Mouse (Mus musculus): Measurements from ENCODE around the gene Csde1. TPM values are rescaled to one million over a fixed set of nuclear protein-coding genes. Genes with fewer than 3 reads are reported as not detected.
A peak's percentile ranks its signal among the peaks of the same experiment; 100 is the strongest.

Gene Csde1
- polyA plus RNA-seq, 1 experiment from 2014 or later: 525 TPM

DNA sequence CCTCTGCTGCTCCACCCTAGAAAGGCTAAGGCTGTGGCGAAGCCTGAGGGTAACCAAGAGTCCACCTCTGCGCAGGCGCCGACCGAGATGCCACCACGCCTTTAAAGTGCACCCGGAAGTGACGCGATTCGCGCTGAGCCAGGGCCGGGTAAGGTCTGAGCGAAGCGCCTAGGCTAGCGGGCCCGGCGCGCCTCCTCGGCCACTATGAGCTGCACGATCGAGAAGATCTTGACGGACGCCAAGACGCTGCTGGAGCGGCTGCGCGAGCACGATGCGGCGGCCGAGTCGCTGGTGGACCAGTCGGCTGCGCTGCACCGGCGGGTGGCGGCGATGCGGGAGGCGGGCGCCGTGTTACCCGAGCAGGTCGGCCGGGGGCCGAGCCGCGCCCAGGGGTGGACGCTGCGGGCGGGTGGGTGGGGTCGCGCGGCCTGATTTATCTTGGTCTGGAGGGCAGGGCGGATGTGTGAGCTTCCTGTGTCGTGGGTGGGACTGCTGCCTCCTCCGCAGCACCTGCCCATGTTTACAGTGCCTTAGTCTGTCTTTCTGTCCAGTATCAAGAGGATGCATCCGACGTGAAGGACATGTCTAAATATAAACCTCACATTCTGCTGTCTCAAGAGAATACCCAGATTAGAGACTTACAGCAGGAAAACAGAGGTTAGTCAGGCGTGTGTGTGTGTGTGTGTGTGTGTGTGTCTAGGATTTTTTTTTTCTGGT, 24.5 kb upstream of the Csde1 start, which contains the start of gene Sike1:
TSS of gene Sike1 (plus strand) at position 104 of the 717 bp plus-strand sequence.
- Histone ChIP-seq H3K27me3 (replicated peaks; ENCODE audit: control insufficient read depth, insufficient read depth, low read length) (no peaks in the 10 kb centered on the region), H3K4me2 (ENCODE audit: low read length) (peak within 1 kb of the TSS; percentile 58), H3K4me3 (ENCODE audit: low read depth, low read length) (peak within 1 kb of the TSS; percentile 70), H3K9me3 (replicated peaks; ENCODE audit: control insufficient read depth, low read length) (0 out of 2 replicates have a peak, but pooled peaks cover 3% of the 10 kb centered on the region), H3K4me1 (ENCODE audit: control insufficient read depth, insufficient read depth, low read length) (peaks cover 8% of the 10 kb centered on the region; the same call in 1 of the 2 replicates), H3K36me3 (ENCODE audit: control insufficient read depth, insufficient read depth, low read length) (peaks cover 26% of the 10 kb centered on the region), H3K27ac (ENCODE audit: low read depth, low read length) (peak within 1 kb of the TSS; percentile 81), H3K9ac (ENCODE audit: low read length) (peak within 1 kb of the TSS; percentile 86)
- DNase-seq (ENCODE audit: low spot score): peak; percentile 94
- ATAC-seq: peak; percentile 98
- WGBS: under 1% methylated on average over 60 of the region's 60 CpGs

DNA sequence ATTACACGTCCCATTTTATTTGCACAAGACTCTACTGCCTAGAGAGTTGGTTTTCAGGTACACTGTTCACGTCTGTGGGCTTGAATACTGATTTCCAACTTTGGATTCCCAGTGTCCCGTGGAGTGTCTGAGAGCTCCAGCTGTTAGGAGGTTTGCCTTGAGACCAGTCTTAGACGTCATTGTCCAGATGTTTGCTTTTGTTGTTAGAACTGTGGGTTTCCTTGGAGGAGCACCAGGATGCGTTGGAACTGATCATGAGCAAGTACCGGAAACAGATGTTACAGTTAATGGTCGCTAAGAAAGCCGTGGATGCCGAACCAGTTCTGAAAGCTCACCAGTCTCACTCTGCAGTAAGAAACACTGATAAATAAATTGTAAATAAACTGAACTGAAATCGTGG, 23.2 kb upstream of the Csde1 start:
- Histone ChIP-seq H3K36me3 (ENCODE audit: control insufficient read depth, insufficient read depth, low read length) (peaks cover 36% of the 10 kb centered on the region), H3K4me1 (ENCODE audit: control insufficient read depth, insufficient read depth, low read length) (peaks cover 8% of the 10 kb centered on the region; the same call in 1 of the 2 replicates), H3K27me3 (replicated peaks; ENCODE audit: control insufficient read depth, insufficient read depth, low read length) (no peaks in the 10 kb centered on the region), H3K9me3 (replicated peaks; ENCODE audit: control insufficient read depth, low read length) (0 out of 2 replicates have a peak, but pooled peaks cover 3% of the 10 kb centered on the region), H3K27ac (ENCODE audit: low read depth, low read length) (no peak overlapping the region), H3K4me2 (ENCODE audit: low read length) (no peak overlapping the region), H3K9ac (ENCODE audit: low read length) (no peak overlapping the region), H3K4me3 (ENCODE audit: low read depth, low read length) (no peak overlapping the region)
- ATAC-seq (no peak), DNase-seq (ENCODE audit: low spot score) (no peak)
- 85% methylated on average over 10 of the region's 10 CpGs for WGBS

DNA sequence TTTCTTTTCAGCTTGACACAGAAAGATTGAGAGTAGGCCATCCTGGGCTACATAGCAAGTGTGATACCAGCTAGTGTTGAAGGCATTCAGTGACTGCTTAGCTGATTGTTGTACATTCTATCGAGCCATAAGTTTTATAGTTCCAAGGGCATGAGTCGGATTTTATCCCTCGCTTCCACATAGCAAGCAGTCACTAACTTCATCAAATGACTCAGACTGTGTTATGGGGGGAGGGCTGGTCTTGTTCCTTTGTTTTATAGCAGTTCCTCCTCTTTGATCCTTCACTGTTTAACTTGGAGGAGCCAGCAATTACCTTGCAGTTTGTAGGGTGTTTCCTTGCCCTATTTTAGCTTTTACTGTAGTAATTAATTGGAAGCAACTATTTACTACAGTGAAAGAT, 22.6 kb upstream of the Csde1 start:
- Histone ChIP-seq H3K9ac (ENCODE audit: low read length) (no peak overlapping the region), H3K27me3 (replicated peaks; ENCODE audit: control insufficient read depth, insufficient read depth, low read length) (no peaks in the 10 kb centered on the region), H3K9me3 (replicated peaks; ENCODE audit: control insufficient read depth, low read length) (0 out of 2 replicates have a peak, but pooled peaks cover 3% of the 10 kb centered on the region), H3K4me1 (ENCODE audit: control insufficient read depth, insufficient read depth, low read length) (peaks cover 8% of the 10 kb centered on the region; the same call in 1 of the 2 replicates), H3K36me3 (ENCODE audit: control insufficient read depth, insufficient read depth, low read length) (peaks cover 41% of the 10 kb centered on the region), H3K4me3 (ENCODE audit: low read depth, low read length) (no peak overlapping the region), H3K4me2 (ENCODE audit: low read length) (no peak overlapping the region), H3K27ac (ENCODE audit: low read depth, low read length) (no peak overlapping the region)
- ATAC-seq: no peak
- DNase-seq (ENCODE audit: low spot score): no peak
- 91% methylated on average over 3 of the region's 3 CpGs for WGBS

DNA sequence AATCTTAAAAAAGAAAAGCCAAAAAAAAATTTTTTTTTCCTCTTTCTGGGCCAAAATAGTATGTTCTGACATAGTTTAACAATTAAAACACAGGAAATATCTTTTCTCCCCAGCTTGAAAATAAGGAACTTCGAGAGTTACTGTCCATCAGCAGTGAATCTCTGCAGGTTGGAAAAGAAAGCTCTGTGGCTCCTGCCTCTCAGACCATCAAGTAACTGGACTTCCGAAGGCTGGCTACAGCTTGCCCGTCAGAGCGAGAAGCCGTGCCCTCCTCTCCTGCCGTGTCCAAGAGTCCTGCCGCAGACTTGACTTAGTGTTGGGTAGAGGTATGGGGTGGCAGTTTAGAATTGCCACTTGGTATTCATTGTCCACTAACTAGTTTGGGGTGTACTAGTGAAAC, 18.6 kb upstream of the Csde1 start:
- no peak overlapping the region for H3K4me3 ChIP-seq (ENCODE audit: low read depth, low read length)
- no peak overlapping the region for H3K9ac ChIP-seq (ENCODE audit: low read length)
- ATAC-seq: no peak
- no peak overlapping the region for H3K4me2 ChIP-seq (ENCODE audit: low read length)
- 0 out of 2 replicates have a peak, but pooled peaks cover 3% of the 10 kb centered on the region for H3K9me3 ChIP-seq (replicated peaks; ENCODE audit: control insufficient read depth, low read length)
- DNase-seq (ENCODE audit: low spot score): no peak
- peaks cover 68% of the 10 kb centered on the region for H3K36me3 ChIP-seq (ENCODE audit: control insufficient read depth, insufficient read depth, low read length)
- 96% methylated on average over 7 of the region's 7 CpGs for WGBS
- H3K27ac ChIP-seq (ENCODE audit: low read depth, low read length): no peak overlapping the region
- peaks cover under 1% of the 10 kb centered on the region; the same call in 1 of the 2 replicates for H3K4me1 ChIP-seq (ENCODE audit: control insufficient read depth, insufficient read depth, low read length)
- no peaks in the 10 kb centered on the region for H3K27me3 ChIP-seq (replicated peaks; ENCODE audit: control insufficient read depth, insufficient read depth, low read length)

DNA sequence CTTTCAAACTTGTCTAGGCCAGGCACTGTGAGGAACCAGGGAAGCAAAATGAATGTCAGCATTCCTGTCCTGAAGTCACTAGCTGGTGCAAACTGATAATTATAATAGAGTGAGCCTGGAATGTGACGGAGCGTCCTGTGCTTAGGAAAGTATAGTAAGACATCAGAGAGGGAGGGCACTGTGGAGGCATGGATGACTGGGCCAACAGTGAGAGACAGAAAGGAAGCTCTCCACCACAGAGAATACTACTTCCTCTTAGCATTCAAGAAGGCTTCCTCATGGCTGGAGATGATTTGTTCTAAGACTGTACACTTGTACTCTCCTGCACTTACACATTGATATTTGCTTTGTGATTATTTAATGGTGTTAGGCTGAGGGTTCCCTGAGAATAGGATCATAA, 2.9 kb upstream of the Csde1 start:
- Histone ChIP-seq H3K36me3 (ENCODE audit: control insufficient read depth, insufficient read depth, low read length) (no peaks in the 10 kb centered on the region), H3K4me3 (ENCODE audit: low read depth, low read length) (no peak overlapping the region), H3K9me3 (replicated peaks; ENCODE audit: control insufficient read depth, low read length) (no peaks in the 10 kb centered on the region), H3K4me2 (ENCODE audit: low read length) (no peak overlapping the region), H3K4me1 (ENCODE audit: control insufficient read depth, insufficient read depth, low read length) (peaks cover 7% of the 10 kb centered on the region), H3K27me3 (replicated peaks; ENCODE audit: control insufficient read depth, insufficient read depth, low read length) (no peaks in the 10 kb centered on the region), H3K27ac (ENCODE audit: low read depth, low read length) (no peak overlapping the region), H3K9ac (ENCODE audit: low read length) (no peak overlapping the region)
- ATAC-seq: no peak
- WGBS: 79% methylated on average over 2 of the region's 2 CpGs
- no peak for DNase-seq (ENCODE audit: low spot score)

DNA sequence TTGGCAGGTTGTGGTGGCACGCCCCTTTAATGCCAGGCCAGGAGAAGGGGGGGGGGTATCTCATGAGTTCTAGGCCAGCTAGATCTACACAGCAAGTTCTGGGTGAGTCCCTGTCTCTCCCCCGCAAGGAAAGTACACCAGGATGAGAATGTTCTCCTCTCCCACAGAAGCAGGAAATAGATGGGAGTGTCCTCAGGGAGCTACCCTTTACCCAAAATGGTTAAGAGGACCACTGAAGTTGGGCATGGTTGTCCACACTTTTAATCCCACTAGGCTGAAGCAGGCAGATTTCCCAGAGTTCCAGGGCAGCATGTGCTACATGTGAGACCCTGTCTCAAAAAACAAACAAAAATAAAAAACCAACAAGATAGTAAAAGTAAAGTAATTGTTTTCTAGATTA, 764 bp upstream of the Csde1 start:
- H3K27me3 ChIP-seq (replicated peaks; ENCODE audit: control insufficient read depth, insufficient read depth, low read length): no peaks in the 10 kb centered on the region
- no peak overlapping the region for H3K27ac ChIP-seq (ENCODE audit: low read depth, low read length)
- 88% methylated on average over 2 of the region's 2 CpGs for WGBS
- no peaks in the 10 kb centered on the region for H3K36me3 ChIP-seq (ENCODE audit: control insufficient read depth, insufficient read depth, low read length)
- H3K9ac ChIP-seq (ENCODE audit: low read length): no peak overlapping the region
- H3K4me1 ChIP-seq (ENCODE audit: control insufficient read depth, insufficient read depth, low read length): peaks cover 8% of the 10 kb centered on the region
- no peaks in the 10 kb centered on the region for H3K9me3 ChIP-seq (replicated peaks; ENCODE audit: control insufficient read depth, low read length)
- ATAC-seq (no peak), DNase-seq (ENCODE audit: low spot score) (no peak)
- no peak overlapping the region for H3K4me3 ChIP-seq (ENCODE audit: low read depth, low read length)
- peak overlapping the region; percentile 49 for H3K4me2 ChIP-seq (ENCODE audit: low read length)

DNA sequence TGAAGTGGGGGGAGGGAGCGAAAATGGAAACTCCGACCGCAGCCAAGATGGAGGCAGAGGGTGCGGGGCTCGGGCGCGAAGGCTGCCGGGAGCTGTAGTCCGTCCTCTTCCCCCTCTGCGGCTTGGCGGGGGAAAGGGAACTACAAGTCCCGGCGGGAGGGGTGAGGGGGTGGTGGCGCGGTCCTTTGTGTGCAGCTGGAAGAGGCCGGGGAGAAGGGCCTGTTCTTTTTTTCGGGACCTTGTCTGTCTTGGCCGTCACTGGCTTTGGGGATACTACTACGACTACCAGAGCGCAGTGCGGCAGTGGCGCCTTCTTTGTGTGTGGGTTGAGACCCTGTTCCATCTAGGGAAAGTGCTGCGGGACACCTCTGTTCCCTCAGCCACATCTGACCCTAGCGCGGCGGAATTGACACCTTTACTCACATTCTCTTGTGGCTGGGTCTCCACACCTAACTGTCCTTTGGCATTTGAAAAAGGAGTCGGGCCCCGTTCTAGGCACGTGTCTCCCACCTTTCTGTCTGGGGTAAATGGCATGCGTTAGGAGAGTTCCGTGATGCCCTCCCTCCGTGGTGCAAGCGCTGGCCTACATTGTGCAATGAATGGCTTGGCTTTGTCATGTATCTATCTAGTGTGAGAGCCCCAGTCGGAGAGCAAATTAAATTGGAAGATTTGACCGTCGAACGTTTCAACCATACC, 865 bp downstream of the Csde1 start:
- Histone ChIP-seq H3K27ac (ENCODE audit: low read depth, low read length) (peak overlapping the region; percentile 96), H3K9me3 (replicated peaks; ENCODE audit: control insufficient read depth, low read length) (no peaks in the 10 kb centered on the region), H3K27me3 (replicated peaks; ENCODE audit: control insufficient read depth, insufficient read depth, low read length) (no peaks in the 10 kb centered on the region), H3K4me1 (ENCODE audit: control insufficient read depth, insufficient read depth, low read length) (peaks cover 8% of the 10 kb centered on the region), H3K4me2 (ENCODE audit: low read length) (peak overlapping the region; percentile 77), H3K36me3 (ENCODE audit: control insufficient read depth, insufficient read depth, low read length) (no peaks in the 10 kb centered on the region), H3K4me3 (ENCODE audit: low read depth, low read length) (peak overlapping the region; percentile 77), H3K9ac (ENCODE audit: low read length) (peak overlapping the region; percentile 97)
- DNase-seq (ENCODE audit: low spot score) (peak; percentile 96), ATAC-seq (peak; percentile 95)
- WGBS: under 1% methylated on average over 31 of the region's 37 CpGs

DNA sequence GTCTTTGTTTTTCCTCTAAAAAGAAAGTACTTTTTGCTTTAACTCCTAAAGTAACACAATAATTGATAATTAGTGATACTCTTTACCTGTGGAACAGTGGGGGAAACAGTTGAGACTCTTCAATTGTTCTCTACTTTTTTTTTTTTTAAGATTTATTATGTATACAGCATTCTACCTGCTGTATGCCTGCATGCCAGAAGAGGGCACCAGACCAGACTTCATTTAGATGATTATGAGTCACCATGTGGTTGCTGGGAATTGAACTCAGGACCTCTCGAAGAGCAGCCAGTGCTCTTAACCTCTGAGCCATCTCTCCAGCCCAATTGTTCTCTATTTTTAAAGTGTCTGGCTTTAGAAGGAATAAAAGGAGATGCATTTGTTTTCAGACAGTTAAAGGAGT, 5.9 kb downstream of the Csde1 start:
- no peaks in the 10 kb centered on the region for H3K9me3 ChIP-seq (replicated peaks; ENCODE audit: control insufficient read depth, low read length)
- WGBS: 100% methylated on average over 1 of the region's 1 CpGs
- peaks cover 8% of the 10 kb centered on the region for H3K4me1 ChIP-seq (ENCODE audit: control insufficient read depth, insufficient read depth, low read length)
- ATAC-seq (no peak), DNase-seq (ENCODE audit: low spot score) (peak; percentile 14)
- H3K4me3 ChIP-seq (ENCODE audit: low read depth, low read length): no peak overlapping the region
- H3K4me2 ChIP-seq (ENCODE audit: low read length): no peak overlapping the region
- H3K27me3 ChIP-seq (replicated peaks; ENCODE audit: control insufficient read depth, insufficient read depth, low read length): no peaks in the 10 kb centered on the region
- H3K36me3 ChIP-seq (ENCODE audit: control insufficient read depth, insufficient read depth, low read length): peaks cover 30% of the 10 kb centered on the region
- H3K9ac ChIP-seq (ENCODE audit: low read length): no peak overlapping the region
- H3K27ac ChIP-seq (ENCODE audit: low read depth, low read length): no peak overlapping the region

DNA sequence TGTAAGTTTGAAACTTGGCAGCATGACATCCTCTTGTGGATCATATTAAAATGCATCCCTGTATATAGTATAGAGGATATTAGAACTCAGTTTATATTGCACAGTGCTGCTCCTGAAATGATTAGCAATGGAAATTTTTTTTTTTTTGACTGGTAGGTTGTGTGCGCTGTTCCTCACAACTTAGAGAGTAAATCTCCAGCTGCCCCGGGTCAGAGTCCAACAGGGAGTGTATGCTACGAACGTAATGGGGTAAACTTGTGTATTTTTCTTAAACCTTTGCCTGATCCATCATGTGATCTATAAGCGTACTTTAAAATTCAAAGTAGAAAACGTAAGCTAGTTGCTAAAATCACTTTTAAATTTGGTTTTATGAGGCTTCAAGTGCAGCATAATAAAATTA, 20.1 kb downstream of the Csde1 start:
- no peak for ATAC-seq
- no peak for DNase-seq (ENCODE audit: low spot score)
- Histone ChIP-seq H3K27me3 (replicated peaks; ENCODE audit: control insufficient read depth, insufficient read depth, low read length) (no peaks in the 10 kb centered on the region), H3K27ac (ENCODE audit: low read depth, low read length) (no peak overlapping the region), H3K9ac (ENCODE audit: low read length) (no peak overlapping the region), H3K9me3 (replicated peaks; ENCODE audit: control insufficient read depth, low read length) (no peaks in the 10 kb centered on the region), H3K4me3 (ENCODE audit: low read depth, low read length) (no peak overlapping the region), H3K4me2 (ENCODE audit: low read length) (no peak overlapping the region), H3K4me1 (ENCODE audit: control insufficient read depth, insufficient read depth, low read length) (no peaks in the 10 kb centered on the region), H3K36me3 (ENCODE audit: control insufficient read depth, insufficient read depth, low read length) (peaks cover 68% of the 10 kb centered on the region)
- WGBS: 96% methylated on average over 6 of the region's 6 CpGs

Data from forebrain, embryonic 14.5 days (tissue).